Mouse (Mus musculus) kidney, adult 18-20 months (tissue): ENCODE measurements around the gene Ndel1.

Experiments used
- DNase-seq: peaks from one replicate; pipeline ENCODE4 v3.0.0; 2021

The Ndel1 gene

GRCm38 (mm10) chr11:68871748-68872147 is at the start of gene Ndel1:
TSS of gene Ndel1 (minus strand) at chr11:68871858.
- DNase-seq = peak; percentile 57

- no peak for DNase-seq
These were observed 42.9 kb upstream of the Ndel1 start for GRCm38 (mm10) chr11:68914566-68914965.

- DNase-seq = no peak
These were observed 40.0 kb upstream of the Ndel1 start for GRCm38 (mm10) chr11:68911531-68912177.

- DNase-seq = no peak
These were observed 37.3 kb upstream of the Ndel1 start for GRCm38 (mm10) chr11:68908846-68909503.

GRCm38 (mm10) chr11:68907251-68907650 is 35.6 kb upstream of the Ndel1 start:
- no peak for DNase-seq

- DNase-seq = no peak
These were observed 34.8 kb upstream of the Ndel1 start for GRCm38 (mm10) chr11:68906461-68906790.

- no peak for DNase-seq
These were observed 34.2 kb upstream of the Ndel1 start for GRCm38 (mm10) chr11:68905665-68906460.

GRCm38 (mm10) chr11:68905138-68905531 is 33.5 kb upstream of the Ndel1 start:
- DNase-seq = no peak

- DNase-seq = peak; percentile 86
These were observed 32.9 kb upstream of the Ndel1 start for GRCm38 (mm10) chr11:68904375-68905137.

GRCm38 (mm10) chr11:68903775-68904174 is 32.1 kb upstream of the Ndel1 start:
- DNase-seq = no peak

- DNase-seq = no peak
These were observed 31.2 kb upstream of the Ndel1 start for GRCm38 (mm10) chr11:68902823-68903222.

GRCm38 (mm10) chr11:68902367-68902766 is 30.7 kb upstream of the Ndel1 start:
- DNase-seq = no peak

- DNase-seq = no peak
These were observed 30.3 kb upstream of the Ndel1 start for GRCm38 (mm10) chr11:68902047-68902364.

- peak; percentile 100 for DNase-seq
These were observed 29.8 kb upstream of the Ndel1 start, which contains the start of gene Rpl26 for GRCm38 (mm10) chr11:68901351-68902046. TSS of gene Rpl26 (plus strand) at chr11:68901583.

GRCm38 (mm10) chr11:68900519-68901350 is 29.1 kb upstream of the Ndel1 start:
- no peak for DNase-seq

GRCm38 (mm10) chr11:68899815-68900214 is 28.2 kb upstream of the Ndel1 start:
- DNase-seq = no peak

- no peak for DNase-seq
These were observed 27.1 kb upstream of the Ndel1 start for GRCm38 (mm10) chr11:68898790-68899189.

- DNase-seq = no peak
These were observed 26.2 kb upstream of the Ndel1 start for GRCm38 (mm10) chr11:68897838-68898237.

GRCm38 (mm10) chr11:68897120-68897519 is 25.5 kb upstream of the Ndel1 start:
- DNase-seq = peak; percentile 50

GRCm38 (mm10) chr11:68896247-68896646 is 24.6 kb upstream of the Ndel1 start:
- DNase-seq = no peak

- no peak for DNase-seq
These were observed 22.3 kb upstream of the Ndel1 start for GRCm38 (mm10) chr11:68893911-68894464.
